Mouse (Mus musculus) spleen, adult 12 weeks (tissue): ENCODE data around the gene Cnpy2.

Experiments used
- DNase-seq: peaks from one replicate; pipeline ENCODE4 v3.0.0; 2022; ENCODE audit warnings: low spot score

Cnpy2 gene

GRCm38 (mm10) chr10:128368402-128369217 lies 46.4 kb downstream of the Cnpy2 start, which contains the start of gene Coq10a:
TSS of gene Coq10a (minus strand) at chr10:128368997.
- DNase-seq = peak; percentile 78

DNA sequence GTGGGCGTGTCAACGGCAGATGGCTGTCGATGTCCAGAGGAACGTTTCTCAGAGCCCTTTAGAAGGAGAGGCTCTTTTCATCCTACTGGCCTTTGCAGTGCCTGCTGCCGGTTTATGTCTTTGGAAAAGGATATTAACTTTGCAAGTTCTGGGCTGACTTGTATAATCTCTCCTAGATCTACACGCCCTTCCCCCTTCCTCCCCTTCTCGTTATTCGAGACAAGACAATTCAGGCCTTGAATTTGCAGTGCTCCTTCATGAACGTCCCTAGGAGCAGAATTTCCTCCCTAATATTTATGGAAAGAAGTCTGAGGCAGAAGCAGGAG lies 46.9 kb downstream of the Cnpy2 start:
- no peak for DNase-seq

- no peak for DNase-seq
These were observed 47.3 kb downstream of the Cnpy2 start for GRCm38 (mm10) chr10:128369599-128369998.

DNA sequence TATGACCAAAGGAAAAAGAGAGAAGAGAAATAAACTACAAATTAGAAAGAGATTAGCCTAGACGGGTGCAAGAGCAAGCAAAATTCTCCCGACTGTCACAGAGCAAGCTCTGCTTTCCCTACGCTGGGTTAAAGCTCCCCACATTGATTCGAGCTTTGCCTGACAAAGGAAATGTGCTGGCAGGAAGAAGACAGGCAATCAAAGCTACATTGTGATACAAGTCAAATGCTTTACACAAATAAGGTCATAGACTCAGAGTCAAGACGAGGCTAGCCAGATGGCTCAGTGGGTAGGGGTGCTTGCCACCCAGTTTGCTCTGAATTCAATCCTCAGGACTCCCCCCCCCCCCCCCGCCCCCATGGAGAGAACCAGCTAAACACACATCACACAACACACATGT lies 47.8 kb downstream of the Cnpy2 start:
- DNase-seq = no peak

GRCm38 (mm10) chr10:128370601-128371000 lies 48.3 kb downstream of the Cnpy2 start:
- DNase-seq = no peak

- no peak for DNase-seq
These were observed 49.9 kb downstream of the Cnpy2 start for GRCm38 (mm10) chr10:128372142-128372541.

GRCm38 (mm10) chr10:128372989-128373748 lies 50.9 kb downstream of the Cnpy2 start:
- DNase-seq = no peak

DNA sequence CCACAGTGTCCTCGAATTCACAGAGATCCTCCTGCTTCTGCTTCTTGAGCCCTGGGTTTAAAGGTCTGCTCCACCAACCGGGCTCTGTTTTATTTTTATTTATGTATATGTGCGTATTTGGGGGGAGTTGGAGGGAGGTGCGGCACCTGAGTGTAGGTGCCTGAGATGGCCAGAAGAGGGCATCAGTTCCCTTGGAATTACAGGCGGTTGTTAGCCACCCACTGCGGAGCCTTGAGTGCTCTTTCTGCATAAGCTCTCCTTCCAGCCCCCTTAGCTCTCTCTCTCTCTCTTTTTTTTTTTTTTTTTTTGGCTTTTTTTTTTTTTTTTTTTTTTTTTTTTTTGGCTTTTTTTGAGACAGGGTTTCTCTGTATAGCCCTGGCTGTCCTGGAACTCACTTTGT lies 52.1 kb downstream of the Cnpy2 start:
- DNase-seq = no peak

DNA sequence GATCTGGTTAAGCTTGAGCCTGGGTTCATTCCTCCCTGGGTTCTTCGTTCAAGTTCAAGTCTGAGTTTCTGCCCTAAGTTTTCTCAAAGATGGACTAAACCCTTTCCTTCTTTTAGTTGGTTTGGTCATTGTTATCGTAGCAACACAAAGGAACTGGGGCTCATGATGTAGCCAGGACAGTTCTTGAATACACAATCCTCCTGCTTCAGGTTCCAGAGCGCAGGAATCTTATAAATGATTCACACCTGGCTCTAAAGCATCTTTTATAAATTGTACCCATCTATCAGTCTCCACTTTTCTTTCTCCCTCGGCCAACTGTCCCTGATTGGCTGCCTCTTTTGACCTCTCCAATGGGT lies 53.8 kb downstream of the Cnpy2 start:
- DNase-seq = no peak

DNA sequence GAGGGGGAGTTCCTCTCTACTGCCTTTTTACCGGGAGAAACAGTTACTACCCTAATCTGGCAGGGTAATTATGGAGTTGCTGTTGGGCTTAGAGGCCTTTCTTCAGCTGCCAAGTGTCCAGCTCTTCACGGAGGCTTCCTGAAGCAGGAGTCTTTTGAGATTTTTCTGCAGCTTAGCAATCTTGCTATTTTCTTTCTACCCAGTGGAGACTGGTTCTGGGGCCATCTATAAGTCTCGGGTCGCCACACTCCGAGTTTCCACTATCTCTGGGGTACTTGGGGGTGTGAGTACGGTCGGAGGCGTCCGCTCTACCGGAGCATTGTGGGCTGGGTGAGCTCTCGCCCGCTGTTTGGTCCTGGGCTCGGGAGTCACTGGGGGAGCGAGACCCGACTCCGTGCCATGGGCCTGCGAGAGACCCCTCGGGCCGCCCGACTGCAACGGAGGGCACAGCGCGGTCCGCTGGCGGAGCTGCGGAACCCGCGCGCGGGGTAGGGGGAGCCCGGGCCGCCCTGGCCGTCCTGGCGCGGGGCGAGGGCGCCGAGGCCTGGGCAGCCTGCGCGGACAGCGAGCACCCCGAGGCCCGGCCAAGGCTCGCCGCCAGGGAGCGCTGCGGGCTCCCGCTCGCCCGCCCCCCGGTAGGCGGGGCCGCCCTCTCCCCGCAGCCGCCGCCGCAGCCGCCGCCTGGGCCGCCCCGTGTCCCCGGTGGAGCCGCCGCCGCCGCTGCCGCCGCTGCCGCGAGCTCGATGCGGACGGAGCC lies 54.4 kb downstream of the Cnpy2 start, which contains the start of gene Ankrd52:
Gene Ankrd52 (plus strand): TSS at position 661 of the 757 bp plus-strand sequence.
- DNase-seq = peak; percentile 86
